18 mouse cellular contexts compared by ENCODE assay signal in genomic region chr8:124546815-124547214, GRCm38 (mm10). TPM values are rescaled to one million over a fixed set of nuclear protein-coding genes. Genes with fewer than 3 reads are reported as not detected.
DNase-seq lines count a peak whose midpoint lies in the region; ATAC-seq and TF ChIP-seq lines count a peak whose summit lies in the region.
"Had no signal": no experiment of that assay in that cellular context is flagged by ENCODE, and none has a peak within 500 bp of the region (broad histone marks: within the 10 kb centered on the region; RNA-seq: fewer than 3 reads in every experiment).

No protein-coding gene starts in this region.

- no peaks in the 10 kb centered on the region for H3K9me3 ChIP-seq in hindbrain, embryonic 14.5 days (ENCODE audit: control insufficient read depth, low read length)
- no peaks in the 10 kb centered on the region for H3K9me3 ChIP-seq in hindbrain, embryonic 16.5 days (ENCODE audit: control insufficient read depth, low read length)
- H3K9me3 ChIP-seq in neural tube, embryonic 13.5 days, result no peaks in the 10 kb centered on the region
- H3K9me3 ChIP-seq in neural tube, embryonic 14.5 days (ENCODE audit: control insufficient read depth, low read length), result no peaks in the 10 kb centered on the region
- no peaks in the 10 kb centered on the region for H3K9me3 ChIP-seq in liver, postnatal 0 days (ENCODE audit: low read length)
- H3K9me3 ChIP-seq: embryonic facial prominence, embryonic 12.5 days; forebrain, embryonic 15.5 days had no signal

- H3K36me3 ChIP-seq in hindbrain, embryonic 14.5 days (replicated peaks; ENCODE audit: control insufficient read depth, insufficient read depth), result peaks cover 97% of the 10 kb centered on the region
- peaks cover 49% of the 10 kb centered on the region for H3K36me3 ChIP-seq in hindbrain, embryonic 16.5 days (ENCODE audit: control insufficient read depth, insufficient read depth, low read length)
- H3K36me3 ChIP-seq in neural tube, embryonic 13.5 days, result peaks cover 98% of the 10 kb centered on the region
- peaks cover 76% of the 10 kb centered on the region for H3K36me3 ChIP-seq in neural tube, embryonic 14.5 days (ENCODE audit: control insufficient read depth, insufficient read depth, low read length)
- peaks cover 80% of the 10 kb centered on the region for H3K36me3 ChIP-seq in liver, postnatal 0 days (replicated peaks; ENCODE audit: insufficient read depth, low read length)

- H3K4me2 ChIP-seq in hindbrain, embryonic 14.5 days (replicated peaks), result no peak overlapping the region
- no peak overlapping the region for H3K4me2 ChIP-seq in hindbrain, embryonic 16.5 days (ENCODE audit: low read length)
- no peak overlapping the region for H3K4me2 ChIP-seq in neural tube, embryonic 13.5 days
- no peak overlapping the region for H3K4me2 ChIP-seq in neural tube, embryonic 14.5 days (ENCODE audit: low read depth, low read length)
- no peak overlapping the region for H3K4me2 ChIP-seq in liver, postnatal 0 days (ENCODE audit: low read depth, low read length)
- H3K4me2 ChIP-seq: embryonic facial prominence, embryonic 12.5 days; forebrain, embryonic 15.5 days; heart, embryonic 11.5 days had no signal

- H3K27ac ChIP-seq in hindbrain, embryonic 14.5 days, result peak overlapping the region; percentile 49
- no peak overlapping the region for H3K27ac ChIP-seq in hindbrain, embryonic 16.5 days (ENCODE audit: low read depth, low read length)
- peak overlapping the region; percentile 64; the same call in 1 of the 2 replicates for H3K27ac ChIP-seq in neural tube, embryonic 13.5 days (replicated peaks)
- H3K27ac ChIP-seq in neural tube, embryonic 14.5 days (ENCODE audit: low read depth, low read length), result peak overlapping the region; percentile 25; the same call in 1 of the 2 replicates
- no peak overlapping the region for H3K27ac ChIP-seq in liver, postnatal 0 days (ENCODE audit: low read depth)
- H3K27ac ChIP-seq: embryonic facial prominence, embryonic 12.5 days; forebrain, embryonic 15.5 days; heart, adult 2 months; hindbrain, postnatal 0 days had no signal

- H3K4me1 ChIP-seq in hindbrain, embryonic 14.5 days (replicated peaks; ENCODE audit: control insufficient read depth, insufficient read depth, low read length), result no peaks in the 10 kb centered on the region
- no peaks in the 10 kb centered on the region for H3K4me1 ChIP-seq in hindbrain, embryonic 16.5 days (ENCODE audit: control insufficient read depth, insufficient read depth, low read depth, low read length)
- peaks cover 8% of the 10 kb centered on the region for H3K4me1 ChIP-seq in neural tube, embryonic 13.5 days (replicated peaks)
- no peaks in the 10 kb centered on the region for H3K4me1 ChIP-seq in neural tube, embryonic 14.5 days (ENCODE audit: control insufficient read depth, insufficient read depth, low read length)
- no peaks in the 10 kb centered on the region for H3K4me1 ChIP-seq in liver, postnatal 0 days (ENCODE audit: insufficient read depth)
- H3K4me1 ChIP-seq: embryonic facial prominence, embryonic 12.5 days; forebrain, embryonic 15.5 days had no signal

- TF ChIP-seq CTCF in liver, postnatal 0 days (IDR thresholded peaks at IDR 0.05; ENCODE audit: low read depth), result no peak

- DNase-seq in hindbrain, embryonic 14.5 days (ENCODE audit: low spot score), result no peak
- DNase-seq in neural tube, embryonic 10.5 days (ENCODE audit: extremely low spot score, low spot score), result no peak
- DNase-seq in embryo, embryonic 11 days, result no peak
- DNase-seq in liver, postnatal 0 days, result no peak
- DNase-seq: adrenal gland, postnatal 25 days; cerebellum, adult 2 months; cerebellum, postnatal 10 days; gastrocnemius, postnatal 14 days; heart, adult 2 months; heart, postnatal 36 days had no signal

- no peak for ATAC-seq in hindbrain, embryonic 14.5 days (ENCODE audit: low FRiP score)
- no peak for ATAC-seq in hindbrain, embryonic 16.5 days
- ATAC-seq in neural tube, embryonic 13.5 days (ENCODE audit: low read depth), result no peak
- ATAC-seq in neural tube, embryonic 14.5 days (ENCODE audit: low read depth), result no peak
- no peak for ATAC-seq in liver, postnatal 0 days
- ATAC-seq: forebrain, embryonic 15.5 days; hindbrain, postnatal 0 days had no signal

- H3K27me3 ChIP-seq in hindbrain, embryonic 14.5 days (ENCODE audit: control insufficient read depth, insufficient read depth, low read length), result no peaks in the 10 kb centered on the region
- no peaks in the 10 kb centered on the region for H3K27me3 ChIP-seq in hindbrain, embryonic 16.5 days (replicated peaks; ENCODE audit: control insufficient read depth, insufficient read depth, low read length)
- no peaks in the 10 kb centered on the region for H3K27me3 ChIP-seq in neural tube, embryonic 13.5 days
- H3K27me3 ChIP-seq in neural tube, embryonic 14.5 days (ENCODE audit: control insufficient read depth, insufficient read depth, low read length), result no peaks in the 10 kb centered on the region
- no peaks in the 10 kb centered on the region for H3K27me3 ChIP-seq in liver, postnatal 0 days (ENCODE audit: insufficient read depth, low read length)
- H3K27me3 ChIP-seq: embryonic facial prominence, embryonic 12.5 days; forebrain, embryonic 15.5 days had no signal

- no peak for TF ChIP-seq EP300 in liver, postnatal 0 days (IDR thresholded peaks at IDR 0.05; ENCODE audit: low read depth)

- H3K4me3 ChIP-seq in hindbrain, embryonic 14.5 days (replicated peaks; ENCODE audit: low read length), result no peak overlapping the region
- H3K4me3 ChIP-seq in hindbrain, embryonic 16.5 days (ENCODE audit: low read length), result no peak overlapping the region
- H3K4me3 ChIP-seq in neural tube, embryonic 13.5 days, result no peak overlapping the region
- no peak overlapping the region for H3K4me3 ChIP-seq in neural tube, embryonic 14.5 days (ENCODE audit: low read depth, low read length)
- H3K4me3 ChIP-seq in liver, postnatal 0 days (ENCODE audit: low read depth, low read length), result no peak overlapping the region
- H3K4me3 ChIP-seq: embryonic facial prominence, embryonic 12.5 days; forebrain, embryonic 15.5 days; heart, adult 2 months had no signal

- no peak overlapping the region for H3K9ac ChIP-seq in hindbrain, embryonic 14.5 days
- H3K9ac ChIP-seq in hindbrain, embryonic 16.5 days (ENCODE audit: low read depth, low read length), result no peak overlapping the region
- no peak overlapping the region for H3K9ac ChIP-seq in neural tube, embryonic 13.5 days
- H3K9ac ChIP-seq in neural tube, embryonic 14.5 days (replicated peaks; ENCODE audit: low read depth, low read length), result no peak overlapping the region
- no peak overlapping the region for H3K9ac ChIP-seq in liver, postnatal 0 days (replicated peaks)
- H3K9ac ChIP-seq: embryonic facial prominence, embryonic 12.5 days; forebrain, embryonic 15.5 days had no signal

- WGBS in hindbrain, embryonic 14.5 days, result 87% methylated on average over 7 of the region's 7 CpGs
- 80% methylated on average over 7 of the region's 7 CpGs for WGBS in hindbrain, embryonic 16.5 days
- 85% methylated on average over 7 of the region's 7 CpGs for WGBS in neural tube, embryonic 13.5 days
- 81% methylated on average over 7 of the region's 7 CpGs for WGBS in neural tube, embryonic 14.5 days
- 82% methylated on average over 7 of the region's 7 CpGs for WGBS in liver, postnatal 0 days (ENCODE audit: insufficient replicate concordance)

RNA-seq across cellular contexts. Expression of gene Agt, which starts 22.7 kb away (rescaled TPM):
- 0.76 and 1.1 TPM in 2 replicates for polyA plus RNA-seq in hindbrain, embryonic 14.5 days (2014; fragmentation: Nextera tagmentation; extraction: Ambion mirVana)
- 2.7 and 10.9 TPM in 2 replicates for polyA plus RNA-seq in hindbrain, embryonic 16.5 days (2015; fragmentation: Nextera tagmentation; extraction: Ambion mirVana)
- 0.56 and 0.98 TPM in 2 replicates for polyA plus RNA-seq in neural tube, embryonic 13.5 days (2015; fragmentation: Nextera tagmentation; extraction: Ambion mirVana)
- polyA plus RNA-seq in neural tube, embryonic 14.5 days (2014; fragmentation: Nextera tagmentation; extraction: Ambion mirVana), result 0.63 and 1.5 TPM in 2 replicates
- 782 and 883 TPM in 2 replicates for polyA plus RNA-seq in liver, postnatal 0 days (2015; fragmentation: Nextera tagmentation; extraction: Ambion mirVana)
- polyA plus RNA-seq: forebrain, embryonic 11.5 days had no signal

RNA-seq across cellular contexts. Expression of gene Cog2, which starts 26.2 kb away (rescaled TPM):
- polyA plus RNA-seq in hindbrain, embryonic 14.5 days (2014; fragmentation: Nextera tagmentation; extraction: Ambion mirVana), result 32.5 and 34.7 TPM in 2 replicates
- 30.3 and 34.5 TPM in 2 replicates for polyA plus RNA-seq in hindbrain, embryonic 16.5 days (2015; fragmentation: Nextera tagmentation; extraction: Ambion mirVana)
- polyA plus RNA-seq in neural tube, embryonic 13.5 days (2015; fragmentation: Nextera tagmentation; extraction: Ambion mirVana), result 33.0 and 33.1 TPM in 2 replicates
- polyA plus RNA-seq in neural tube, embryonic 14.5 days (2014; fragmentation: Nextera tagmentation; extraction: Ambion mirVana), result 32.3 and 37.7 TPM in 2 replicates
- 9.7 and 12.1 TPM in 2 replicates for polyA plus RNA-seq in liver, postnatal 0 days (2015; fragmentation: Nextera tagmentation; extraction: Ambion mirVana)

RNA-seq across cellular contexts. Expression of gene Capn9, which starts 29.1 kb away (rescaled TPM):
- polyA plus RNA-seq in hindbrain, embryonic 14.5 days (2014; fragmentation: Nextera tagmentation; extraction: Ambion mirVana), result 0.11 and 0.53 TPM in 2 replicates
- 0.15 and 0.34 TPM in 2 replicates for polyA plus RNA-seq in hindbrain, embryonic 16.5 days (2015; fragmentation: Nextera tagmentation; extraction: Ambion mirVana)
- polyA plus RNA-seq in neural tube, embryonic 13.5 days (2015; fragmentation: Nextera tagmentation; extraction: Ambion mirVana), result 0.63 TPM in 1 of 2 replicates, not detected in the other
- 0.26 and 0.36 TPM in 2 replicates for polyA plus RNA-seq in neural tube, embryonic 14.5 days (2014; fragmentation: Nextera tagmentation; extraction: Ambion mirVana)
- 0.26 TPM in 1 of 2 replicates, not detected in the other for polyA plus RNA-seq in liver, postnatal 0 days (2015; fragmentation: Nextera tagmentation; extraction: Ambion mirVana)
- polyA plus RNA-seq: embryonic facial prominence, embryonic 12.5 days; forebrain, embryonic 11.5 days; heart, adult 2 months; heart, embryonic 11.5 days had no signal

Comparison
In these comparisons a context has a peak if more than half of its experiments do, and no peak if none do; other contexts are left out.
1. H3K27ac ChIP-seq: peak in hindbrain, embryonic 14.5 days (single experiment), neural tube, embryonic 13.5 days (single experiment) and neural tube, embryonic 14.5 days (single experiment); none in hindbrain, embryonic 16.5 days (single experiment) and liver, postnatal 0 days (single experiment).
2. RNA of gene Agt, which starts 22.7 kb away (polyA plus RNA-seq): 782 to 883 TPM in liver, postnatal 0 days; 2.7 to 10.9 TPM in hindbrain, embryonic 16.5 days, 0.76 to 1.1 TPM in hindbrain, embryonic 14.5 days, 0.63 to 1.5 TPM in neural tube, embryonic 14.5 days and 0.56 to 0.98 TPM in neural tube, embryonic 13.5 days; every median in the first group is over 10 times any median in the second.